Mouse (Mus musculus) intestine, postnatal 0 days (tissue): ENCODE data around the gene Cks1b. TPM values are rescaled to one million over a fixed set of nuclear protein-coding genes. Genes with fewer than 3 reads are reported as not detected.
A peak's percentile ranks its signal among the peaks of the same experiment; 100 is the strongest.

Experiments used
- ATAC-seq: fragments of 200-750 bp; cut with Nextera tagmentation; 2 replicates; pipeline ENCODE4 v1.8.0; 2017; ENCODE audit warnings: mild to moderate bottlenecking, moderate TSS enrichment, moderate library complexity
- H3K27ac ChIP-seq: fragments of 300-500 bp; sonication (generic); 2 replicates; pipeline ENCODE4 v1.5.1; 2014; ENCODE audit warnings: mild to moderate bottlenecking, low read depth, low read length, moderate library complexity
- H3K27me3 ChIP-seq: fragments of 300-500 bp; sonication (generic); replicated peaks from 2 replicates; pipeline ENCODE4 v1.6.1; 2014; ENCODE audit warnings: low read length, mixed read lengths; ENCODE audit not compliant: control insufficient read depth, insufficient read depth
- H3K36me3 ChIP-seq: fragments of 300-500 bp; sonication (generic); 2 replicates; pipeline ENCODE4 v1.6.1; 2014; ENCODE audit warnings: mild to moderate bottlenecking, moderate library complexity; ENCODE audit not compliant: control insufficient read depth, insufficient read depth
- H3K4me1 ChIP-seq: fragments of 300-500 bp; sonication (generic); replicated peaks from 2 replicates; pipeline ENCODE4 v1.6.1; 2014; ENCODE audit warnings: antibody characterized with exemption, low read length, mixed read lengths; ENCODE audit not compliant: control insufficient read depth, insufficient read depth
- H3K4me2 ChIP-seq: fragments of 300-500 bp; sonication (generic); replicated peaks from 2 replicates; pipeline ENCODE4 v1.6.1; 2014; ENCODE audit warnings: low read depth, mild to moderate bottlenecking, moderate library complexity
- H3K4me3 ChIP-seq: fragments of 300-500 bp; sonication (generic); 2 replicates; pipeline ENCODE4 v1.5.1; 2014; ENCODE audit warnings: low read depth, low read length
- H3K9ac ChIP-seq: fragments of 300-500 bp; sonication (generic); 2 replicates; pipeline ENCODE4 v1.6.1; 2014; ENCODE audit warnings: mild to moderate bottlenecking, low read depth, low read length
- H3K9me3 ChIP-seq: fragments of 300-500 bp; sonication (generic); 2 replicates; pipeline ENCODE4 v1.6.1; 2016; ENCODE audit warnings: mixed run types; ENCODE audit not compliant: control insufficient read depth
- CTCF ChIP-seq: sonication (generic); IDR thresholded peaks from 2 replicates; pipeline ENCODE4 v1.5.1; 2016; ENCODE audit warnings: low read depth, mild to moderate bottlenecking, control low read depth, antibody characterized with exemption, moderate library complexity
- WGBS: fragments of 180-500 bp; shearing (Covaris S2); extraction: QIAGEN DNeasy Blood & Tissue Kit; methylation state at CpG from one replicate; pipeline ENCODE4 v1.1.7; 2014; 5-methylcytosine and 5-hydroxymethylcytosine counted together
- polyA plus RNA-seq: library from polyadenylated mRNA; unstranded; fragments of >200 nt; fragmentation: Nextera tagmentation; extraction: Ambion mirVana; gene quantifications from 2 replicates; pipeline ENCODE4 v1.2.1, GENCODE M21; 2015

Gene Cks1b
- polyA plus RNA-seq, 1 experiment from 2014 or later = 118 TPM

DNA sequence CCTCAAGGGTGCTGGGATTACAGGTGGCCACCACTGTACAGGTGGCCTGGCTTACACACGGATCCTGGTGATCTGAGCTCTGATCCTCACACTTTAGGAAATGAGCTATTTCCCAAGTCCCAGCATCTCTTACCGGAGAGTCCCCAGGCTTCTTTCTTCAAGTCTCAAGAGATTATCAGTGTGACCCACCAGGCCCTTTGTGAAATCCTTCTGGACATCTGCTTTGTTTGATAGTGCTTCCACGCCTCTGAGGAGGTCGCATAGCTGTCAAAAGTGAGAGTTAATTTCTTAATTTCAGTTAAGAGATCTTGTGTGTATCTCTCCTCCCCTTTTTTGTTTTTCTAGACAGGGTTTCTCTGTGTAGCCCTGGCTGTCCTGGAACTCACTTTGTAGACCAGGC lies 7.7 kb upstream of the Cks1b start:
- H3K36me3 ChIP-seq = peaks cover 40% of the 10 kb centered on the region
- no peak overlapping the region for H3K9ac ChIP-seq
- H3K4me1 ChIP-seq = peaks cover 8% of the 10 kb centered on the region
- no peak for TF ChIP-seq CTCF
- WGBS = 94% methylated on average over 4 of the region's 4 CpGs
- no peak overlapping the region for H3K27ac ChIP-seq
- no peaks in the 10 kb centered on the region for H3K9me3 ChIP-seq
- H3K27me3 ChIP-seq = no peaks in the 10 kb centered on the region
- no peak overlapping the region for H3K4me2 ChIP-seq
- H3K4me3 ChIP-seq = no peak overlapping the region
- ATAC-seq = no peak

DNA sequence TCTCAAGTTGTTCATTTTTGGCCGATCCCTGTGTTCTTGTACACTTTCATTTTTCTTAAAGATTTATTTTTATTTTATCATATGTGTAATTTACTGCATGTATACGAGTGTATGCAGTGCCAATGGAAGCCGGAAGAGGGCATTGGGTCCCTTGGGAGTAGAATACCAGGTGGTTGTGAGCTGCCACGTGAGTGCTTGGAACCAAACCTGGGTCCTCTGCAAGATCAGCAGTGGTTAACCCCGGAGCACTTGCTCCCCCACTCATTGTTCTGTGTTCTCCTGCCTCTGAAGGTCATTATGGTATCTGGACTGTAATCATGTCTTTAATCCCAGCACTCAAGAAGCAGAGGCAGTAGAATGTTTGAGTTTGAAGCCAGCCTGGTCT lies 7.0 kb upstream of the Cks1b start:
- H3K27me3 ChIP-seq = no peaks in the 10 kb centered on the region
- 64% methylated on average over 5 of the region's 5 CpGs for WGBS
- peaks cover 40% of the 10 kb centered on the region for H3K36me3 ChIP-seq
- no peak overlapping the region for H3K4me2 ChIP-seq
- no peak overlapping the region for H3K9ac ChIP-seq
- H3K4me3 ChIP-seq = no peak overlapping the region
- peaks cover 9% of the 10 kb centered on the region for H3K4me1 ChIP-seq
- H3K9me3 ChIP-seq = no peaks in the 10 kb centered on the region
- no peak overlapping the region for H3K27ac ChIP-seq
- ATAC-seq = no peak
- TF ChIP-seq CTCF = no peak

DNA sequence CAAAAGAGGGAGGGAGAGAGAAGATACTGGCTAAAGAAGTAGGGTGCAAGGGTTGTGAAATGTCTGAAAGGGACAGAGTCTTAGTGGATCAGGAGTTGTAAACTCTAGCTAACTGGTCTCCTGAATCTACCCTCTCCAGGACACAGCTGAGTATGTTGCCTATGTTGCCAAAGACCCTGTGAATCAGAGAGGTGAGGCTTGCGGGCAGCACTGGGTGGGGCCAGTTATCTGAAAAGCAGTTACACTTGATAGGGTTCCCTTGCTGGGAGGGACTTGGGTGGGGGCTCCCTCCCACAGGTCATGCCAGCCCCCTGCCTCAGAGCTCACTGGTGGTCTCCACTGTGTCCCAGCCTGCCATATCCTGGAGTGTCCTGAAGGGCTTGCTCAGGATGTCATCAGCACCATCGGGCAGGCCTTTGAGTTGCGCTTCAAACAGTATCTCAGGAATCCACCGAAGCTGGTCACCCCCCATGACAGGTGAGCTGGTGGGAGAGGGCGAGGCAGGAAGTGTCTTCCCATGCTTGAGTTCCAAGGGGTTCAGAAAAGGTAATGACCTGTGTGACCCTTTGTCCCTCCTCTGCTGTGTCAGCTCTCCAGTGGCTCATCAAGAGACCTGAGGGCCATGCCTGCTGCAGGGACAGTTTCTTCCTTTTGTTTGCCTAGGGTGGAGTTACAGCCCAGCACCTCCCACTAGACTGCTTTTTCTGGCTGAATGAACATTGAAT lies 6.4 kb upstream of the Cks1b start:
- H3K9me3 ChIP-seq = no peaks in the 10 kb centered on the region
- 0 out of 2 replicates have a peak, but pooled peaks have one; percentile 3 for TF ChIP-seq CTCF
- H3K9ac ChIP-seq = no peak overlapping the region
- H3K4me1 ChIP-seq = peaks cover 9% of the 10 kb centered on the region
- H3K36me3 ChIP-seq = peaks cover 40% of the 10 kb centered on the region
- 0 out of 2 replicates have a peak overlapping the region, but pooled peaks have one; percentile 15 for H3K27ac ChIP-seq
- no peak for ATAC-seq
- no peaks in the 10 kb centered on the region for H3K27me3 ChIP-seq
- no peak overlapping the region for H3K4me3 ChIP-seq
- H3K4me2 ChIP-seq = 0 out of 2 replicates have a peak overlapping the region, but pooled peaks have one; percentile 6
- 41% methylated on average over 5 of the region's 5 CpGs for WGBS

DNA sequence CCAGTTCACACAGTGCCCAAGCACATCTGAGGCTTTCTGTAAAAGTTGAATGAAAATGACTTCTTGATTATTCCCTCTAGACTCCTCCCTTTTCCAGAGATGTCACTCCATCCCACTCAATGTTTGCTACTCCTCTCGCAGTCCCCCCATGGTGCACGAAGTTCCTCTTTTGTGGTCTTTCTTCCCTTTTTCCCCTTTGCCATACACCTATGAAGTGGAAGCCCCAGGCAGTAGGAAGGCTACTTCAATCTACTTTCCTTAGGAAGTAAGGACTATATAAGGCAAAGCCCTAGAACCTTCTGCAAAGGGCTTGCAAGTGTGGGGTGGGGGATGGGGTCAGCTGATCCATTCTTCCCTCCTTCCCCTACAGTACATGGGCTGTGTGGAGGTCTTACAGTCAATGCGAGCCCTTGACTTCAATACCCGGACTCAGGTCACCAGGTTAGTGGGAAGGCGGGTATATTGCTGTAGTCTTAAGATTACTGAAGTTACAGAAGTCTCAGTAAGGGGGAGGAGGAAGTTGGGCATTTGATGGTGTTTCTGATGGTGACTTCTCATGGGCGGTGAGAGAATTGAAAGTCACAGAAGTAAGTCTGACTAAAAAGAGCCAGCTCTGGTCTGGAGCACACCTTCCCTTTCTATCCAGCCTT lies 4.5 kb upstream of the Cks1b start:
- no peak for ATAC-seq
- TF ChIP-seq CTCF = no peak
- Histone ChIP-seq H3K4me3 (peak overlapping the region; percentile 47), H3K4me2 (peak overlapping the region; percentile 86), H3K36me3 (peaks cover 38% of the 10 kb centered on the region), H3K9ac (peak overlapping the region; percentile 60; the same call in 1 of the 2 replicates), H3K27ac (no peak overlapping the region), H3K9me3 (no peaks in the 10 kb centered on the region), H3K4me1 (peaks cover 9% of the 10 kb centered on the region), H3K27me3 (no peaks in the 10 kb centered on the region)
- WGBS = 69% methylated on average over 6 of the region's 6 CpGs

DNA sequence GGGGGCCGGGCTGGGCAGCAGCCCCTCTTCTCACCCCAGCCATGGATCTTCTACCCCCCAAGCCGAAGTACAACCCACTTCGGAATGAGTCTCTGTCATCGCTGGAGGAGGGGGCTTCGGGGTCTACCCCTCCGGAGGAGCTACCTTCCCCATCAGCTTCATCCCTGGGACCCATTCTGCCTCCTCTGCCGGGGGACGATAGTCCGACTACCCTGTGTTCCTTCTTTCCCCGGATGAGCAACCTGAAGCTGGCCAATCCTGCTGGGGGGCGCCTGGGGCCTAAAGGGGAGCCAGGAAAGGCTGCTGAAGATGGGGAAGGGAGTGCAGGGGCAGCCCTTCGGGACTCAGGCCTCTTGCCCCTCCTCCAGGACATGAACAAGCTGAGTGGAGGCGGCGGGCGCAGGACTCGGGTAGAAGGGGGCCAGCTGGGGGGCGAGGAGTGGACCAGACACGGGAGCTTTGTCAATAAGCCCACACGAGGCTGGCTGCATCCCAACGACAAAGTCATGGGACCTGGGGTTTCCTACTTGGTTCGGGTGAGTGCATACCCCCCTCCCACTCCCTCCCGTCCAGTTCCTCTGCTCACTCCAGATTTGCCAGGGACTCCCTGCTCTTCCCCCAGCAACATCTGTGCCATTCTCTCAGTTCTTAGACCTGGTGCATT lies 3.8 kb upstream of the Cks1b start:
- H3K4me1 ChIP-seq = peaks cover 9% of the 10 kb centered on the region
- H3K27ac ChIP-seq = no peak overlapping the region
- no peaks in the 10 kb centered on the region for H3K27me3 ChIP-seq
- no peak for ATAC-seq
- WGBS = 26% methylated on average over 22 of the region's 22 CpGs
- H3K9ac ChIP-seq = peak overlapping the region; percentile 60
- H3K36me3 ChIP-seq = peaks cover 30% of the 10 kb centered on the region; the same call in 1 of the 2 replicates
- no peaks in the 10 kb centered on the region for H3K9me3 ChIP-seq
- H3K4me2 ChIP-seq = peak overlapping the region; percentile 86
- TF ChIP-seq CTCF = no peak
- H3K4me3 ChIP-seq = peak overlapping the region; percentile 47
